Mouse (Mus musculus) C2C12 (cell line): Measurements from ENCODE around the gene Ccdc38.

Experiments used
- CEBPB ChIP-seq: IDR thresholded peaks from one replicate; pipeline ENCODE4 v1.6.1; 2011; ENCODE audit warnings: low read depth, mild to moderate bottlenecking, control low read depth, moderate library complexity
- CTCF ChIP-seq: IDR thresholded peaks from one replicate; pipeline ENCODE4 v1.5.1; 2011; ENCODE audit not compliant: control insufficient read depth, insufficient read depth, insufficient read length
- FOSL1 ChIP-seq: IDR thresholded peaks from one replicate; pipeline ENCODE4 v1.8.0; 2011; ENCODE audit warnings: mild to moderate bottlenecking, low read length; ENCODE audit not compliant: poor library complexity, insufficient read depth, severe bottlenecking
- MAX ChIP-seq: IDR thresholded peaks from one replicate; pipeline ENCODE4 v1.6.1; 2011; ENCODE audit warnings: mild to moderate bottlenecking, control low read depth
- USF1 ChIP-seq: IDR thresholded peaks from one replicate; pipeline ENCODE4 v1.6.1; 2011; ENCODE audit warnings: low read depth, mild to moderate bottlenecking, control low read depth, moderate library complexity

DNA sequence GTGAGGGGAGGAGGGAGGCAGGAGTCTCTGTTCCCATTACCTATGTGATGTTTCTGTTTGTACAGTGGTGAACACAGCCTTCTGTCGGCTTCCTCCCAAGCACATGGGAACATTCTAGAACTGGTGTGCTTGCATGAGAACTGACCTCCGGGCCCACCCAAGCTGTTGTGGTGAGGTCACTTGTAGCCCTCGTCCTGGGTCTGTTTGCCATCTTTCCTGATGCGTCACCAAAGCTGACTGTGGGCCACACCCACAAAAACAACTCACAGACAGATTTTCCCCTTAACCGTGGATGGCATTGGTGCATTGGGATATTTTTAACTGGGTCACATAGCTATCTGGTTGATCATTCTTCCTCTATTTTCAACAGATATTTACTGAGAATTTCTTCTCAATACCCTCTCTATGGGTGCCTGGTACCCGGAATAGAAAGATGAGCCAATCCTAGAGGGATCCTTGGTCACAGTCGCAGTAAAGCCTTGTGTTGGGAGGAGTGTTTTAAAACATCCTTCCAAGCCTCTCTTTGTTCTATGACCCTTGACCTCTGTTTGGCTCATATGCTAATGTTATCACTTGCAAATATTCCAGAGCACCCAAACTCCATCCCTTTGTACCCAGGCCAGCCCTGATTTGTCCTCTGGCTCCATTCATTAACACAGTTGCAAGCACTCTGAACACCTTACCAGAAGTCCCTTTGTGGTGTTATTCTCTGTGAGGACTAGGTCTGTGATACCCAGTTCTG lies 80.2 kb downstream of the Ccdc38 start:
- TF ChIP-seq CTCF (no peak), MAX (peak; percentile 50), USF1 (no peak), CEBPB (no peak), FOSL1 (peak; percentile 28)
